Mouse (Mus musculus): Measurements from ENCODE around the gene Numb. TPM values are rescaled to one million over a fixed set of nuclear protein-coding genes. Genes with fewer than 3 reads are reported as not detected.
A peak's percentile ranks its signal among the peaks of the same experiment; 100 is the strongest.

Numb gene
- polyA plus RNA-seq, 1 experiment, result 24.5 TPM

GRCm38 (mm10) chr12:83782669-83783068 is 139.1 kb downstream of the Numb start:
- no peaks in the 10 kb centered on the region for H3K27me3 ChIP-seq (ENCODE audit: control insufficient read depth, insufficient read depth, low read length)
- no peaks in the 10 kb centered on the region for H3K4me1 ChIP-seq (ENCODE audit: control insufficient read depth, insufficient read depth, low read length)
- no peak overlapping the region for H3K27ac ChIP-seq (ENCODE audit: control insufficient read depth, insufficient read depth, low read depth, low read length)
- TF ChIP-seq CTCF (IDR thresholded peaks at IDR 0.05; ENCODE audit: control insufficient read depth, insufficient read depth, insufficient replicate concordance, low read depth, low read length), result no peak
- TF ChIP-seq POLR2A (IDR thresholded peaks at IDR 0.05; ENCODE audit: control insufficient read depth, low read depth, low read length), result no peak
- H3K36me3 ChIP-seq (ENCODE audit: control insufficient read depth, insufficient read depth, low read length), result no peaks in the 10 kb centered on the region
- H3K4me3 ChIP-seq (ENCODE audit: control insufficient read depth, low read depth, low read length), result no peak overlapping the region

- Histone ChIP-seq H3K27me3 (ENCODE audit: control insufficient read depth, insufficient read depth, low read length) (no peaks in the 10 kb centered on the region), H3K36me3 (ENCODE audit: control insufficient read depth, insufficient read depth, low read length) (no peaks in the 10 kb centered on the region), H3K4me3 (ENCODE audit: control insufficient read depth, low read depth, low read length) (no peak overlapping the region), H3K27ac (ENCODE audit: control insufficient read depth, insufficient read depth, low read depth, low read length) (no peak overlapping the region), H3K4me1 (ENCODE audit: control insufficient read depth, insufficient read depth, low read length) (no peaks in the 10 kb centered on the region)
- TF ChIP-seq POLR2A (IDR thresholded peaks at IDR 0.05; ENCODE audit: control insufficient read depth, low read depth, low read length) (no peak), CTCF (IDR thresholded peaks at IDR 0.05; ENCODE audit: control insufficient read depth, insufficient read depth, insufficient replicate concordance, low read depth, low read length) (no peak)
Measured at GRCm38 (mm10) chr12:83781640-83782278, 140.0 kb downstream of the Numb start.

GRCm38 (mm10) chr12:83781204-83781603 is 140.5 kb downstream of the Numb start:
- no peak for TF ChIP-seq CTCF (IDR thresholded peaks at IDR 0.05; ENCODE audit: control insufficient read depth, insufficient read depth, insufficient replicate concordance, low read depth, low read length)
- TF ChIP-seq POLR2A (IDR thresholded peaks at IDR 0.05; ENCODE audit: control insufficient read depth, low read depth, low read length), result no peak
- no peak overlapping the region for H3K4me3 ChIP-seq (ENCODE audit: control insufficient read depth, low read depth, low read length)
- H3K4me1 ChIP-seq (ENCODE audit: control insufficient read depth, insufficient read depth, low read length), result no peaks in the 10 kb centered on the region
- H3K36me3 ChIP-seq (ENCODE audit: control insufficient read depth, insufficient read depth, low read length), result no peaks in the 10 kb centered on the region
- no peak overlapping the region for H3K27ac ChIP-seq (ENCODE audit: control insufficient read depth, insufficient read depth, low read depth, low read length)
- no peaks in the 10 kb centered on the region for H3K27me3 ChIP-seq (ENCODE audit: control insufficient read depth, insufficient read depth, low read length)

GRCm38 (mm10) chr12:83780181-83780580 is 141.6 kb downstream of the Numb start:
- H3K4me1 ChIP-seq (ENCODE audit: control insufficient read depth, insufficient read depth, low read length), result no peaks in the 10 kb centered on the region
- H3K27ac ChIP-seq (ENCODE audit: control insufficient read depth, insufficient read depth, low read depth, low read length), result no peak overlapping the region
- no peaks in the 10 kb centered on the region for H3K27me3 ChIP-seq (ENCODE audit: control insufficient read depth, insufficient read depth, low read length)
- H3K36me3 ChIP-seq (ENCODE audit: control insufficient read depth, insufficient read depth, low read length), result no peaks in the 10 kb centered on the region
- no peak for TF ChIP-seq POLR2A (IDR thresholded peaks at IDR 0.05; ENCODE audit: control insufficient read depth, low read depth, low read length)
- no peak for TF ChIP-seq CTCF (IDR thresholded peaks at IDR 0.05; ENCODE audit: control insufficient read depth, insufficient read depth, insufficient replicate concordance, low read depth, low read length)
- H3K4me3 ChIP-seq (ENCODE audit: control insufficient read depth, low read depth, low read length), result no peak overlapping the region

- H3K27ac ChIP-seq (ENCODE audit: control insufficient read depth, insufficient read depth, low read depth, low read length), result no peak overlapping the region
- H3K27me3 ChIP-seq (ENCODE audit: control insufficient read depth, insufficient read depth, low read length), result no peaks in the 10 kb centered on the region
- H3K4me3 ChIP-seq (ENCODE audit: control insufficient read depth, low read depth, low read length), result no peak overlapping the region
- peaks cover 12% of the 10 kb centered on the region for H3K4me1 ChIP-seq (ENCODE audit: control insufficient read depth, insufficient read depth, low read length)
- TF ChIP-seq POLR2A (IDR thresholded peaks at IDR 0.05; ENCODE audit: control insufficient read depth, low read depth, low read length) (no peak), CTCF (IDR thresholded peaks at IDR 0.05; ENCODE audit: control insufficient read depth, insufficient read depth, insufficient replicate concordance, low read depth, low read length) (no peak)
- H3K36me3 ChIP-seq (ENCODE audit: control insufficient read depth, insufficient read depth, low read length), result no peaks in the 10 kb centered on the region
Measured at GRCm38 (mm10) chr12:83776766-83777165, 145.0 kb downstream of the Numb start.

- no peaks in the 10 kb centered on the region for H3K36me3 ChIP-seq (ENCODE audit: control insufficient read depth, insufficient read depth, low read length)
- no peak overlapping the region for H3K4me3 ChIP-seq (ENCODE audit: control insufficient read depth, low read depth, low read length)
- no peaks in the 10 kb centered on the region for H3K27me3 ChIP-seq (ENCODE audit: control insufficient read depth, insufficient read depth, low read length)
- H3K4me1 ChIP-seq (ENCODE audit: control insufficient read depth, insufficient read depth, low read length), result peaks cover 16% of the 10 kb centered on the region
- no peak overlapping the region for H3K27ac ChIP-seq (ENCODE audit: control insufficient read depth, insufficient read depth, low read depth, low read length)
- no peak for TF ChIP-seq POLR2A (IDR thresholded peaks at IDR 0.05; ENCODE audit: control insufficient read depth, low read depth, low read length)
- TF ChIP-seq CTCF (IDR thresholded peaks at IDR 0.05; ENCODE audit: control insufficient read depth, insufficient read depth, insufficient replicate concordance, low read depth, low read length), result no peak
Measured at GRCm38 (mm10) chr12:83775621-83776020, 146.1 kb downstream of the Numb start.

- Histone ChIP-seq H3K27ac (ENCODE audit: control insufficient read depth, insufficient read depth, low read depth, low read length) (no peak overlapping the region), H3K36me3 (ENCODE audit: control insufficient read depth, insufficient read depth, low read length) (no peaks in the 10 kb centered on the region), H3K4me3 (ENCODE audit: control insufficient read depth, low read depth, low read length) (peak overlapping the region; percentile 68), H3K27me3 (ENCODE audit: control insufficient read depth, insufficient read depth, low read length) (no peaks in the 10 kb centered on the region), H3K4me1 (ENCODE audit: control insufficient read depth, insufficient read depth, low read length) (peaks cover 22% of the 10 kb centered on the region)
- TF ChIP-seq POLR2A (IDR thresholded peaks at IDR 0.05; ENCODE audit: control insufficient read depth, low read depth, low read length), result no peak
- TF ChIP-seq CTCF (IDR thresholded peaks at IDR 0.05; ENCODE audit: control insufficient read depth, insufficient read depth, insufficient replicate concordance, low read depth, low read length), result peak; percentile 82
Measured at GRCm38 (mm10) chr12:83770418-83771256, 151.1 kb downstream of the Numb start.

Data from testis, adult 2 months (tissue).